Mouse (Mus musculus) liver, embryonic 11.5 days (tissue): ENCODE data around the gene Tatdn2. TPM values are rescaled to one million over a fixed set of nuclear protein-coding genes. Genes with fewer than 3 reads are reported as not detected.
A peak's percentile ranks its signal among the peaks of the same experiment; 100 is the strongest.
"Not testable (repeated sequence)": the region's sequence is repeated elsewhere in the genome, so short reads cannot be mapped to it uniquely, and the experiment has no call there.

ENCODE experiments used
- ATAC-seq: fragments of 200-750 bp; cut with Nextera tagmentation; replicated peaks from 2 replicates; pipeline ENCODE4 v1.8.0; 2017; ENCODE audit warnings: moderate number of reproducible peaks, mild to moderate bottlenecking, moderate TSS enrichment, moderate library complexity; ENCODE audit not compliant: low FRiP score
- DNase-seq: peaks from one replicate; pipeline ENCODE4 v3.0.0-alpha.2; 2017; ENCODE audit warnings: low spot score
- H3K27ac ChIP-seq: fragments of 300-500 bp; sonication (generic); 2 replicates; pipeline ENCODE4 v1.5.1; 2014; ENCODE audit warnings: mild to moderate bottlenecking, low read depth, low read length, control low read depth
- H3K27me3 ChIP-seq: fragments of 300-500 bp; sonication (generic); replicated peaks from 2 replicates; pipeline ENCODE4 v1.6.1; 2014; ENCODE audit warnings: low read length, mixed read lengths; ENCODE audit not compliant: control insufficient read depth, insufficient read depth
- H3K36me3 ChIP-seq: fragments of 300-500 bp; sonication (generic); 2 replicates; pipeline ENCODE4 v1.6.1; 2014; ENCODE audit warnings: mild to moderate bottlenecking, low read length, moderate library complexity, mixed read lengths; ENCODE audit not compliant: control insufficient read depth, insufficient read depth
- H3K4me1 ChIP-seq: fragments of 300-500 bp; sonication (generic); replicated peaks from 2 replicates; pipeline ENCODE4 v1.6.1; 2014; ENCODE audit warnings: low read length, mixed read lengths; ENCODE audit not compliant: control insufficient read depth, insufficient read depth
- H3K4me2 ChIP-seq: fragments of 300-500 bp; sonication (generic); 2 replicates; pipeline ENCODE4 v1.6.1; 2014; ENCODE audit warnings: mild to moderate bottlenecking, control low read depth, moderate library complexity
- H3K4me3 ChIP-seq: fragments of 300-500 bp; sonication (generic); 2 replicates; pipeline ENCODE4 v1.5.1; 2014; ENCODE audit warnings: low read depth, low read length, control low read depth
- H3K9ac ChIP-seq: fragments of 300-500 bp; sonication (generic); 2 replicates; pipeline ENCODE4 v1.6.1; 2014; ENCODE audit warnings: low read depth, low read length, control low read depth
- H3K9me3 ChIP-seq: fragments of 300-500 bp; sonication (generic); 2 replicates; pipeline ENCODE4 v1.6.1; 2016; ENCODE audit warnings: low read length, inconsistent platforms, mixed read lengths; ENCODE audit not compliant: control insufficient read depth
- WGBS: fragments of 180-500 bp; shearing (Covaris S2); extraction: QIAGEN DNeasy Blood & Tissue Kit; methylation state at CpG from one replicate; pipeline ENCODE4 v1.1.7; 2014; 5-methylcytosine and 5-hydroxymethylcytosine counted together
- polyA plus RNA-seq: library from polyadenylated mRNA; unstranded; fragments of >200 nt; fragmentation: Nextera tagmentation; extraction: Ambion mirVana; gene quantifications from 2 replicates; pipeline ENCODE4 v1.2.1, GENCODE M21; 2014

Gene Tatdn2
- polyA plus RNA-seq, 1 experiment from 2014 or later, result 1.2 TPM

- 70% methylated on average over 5 of the region's 5 CpGs for WGBS
- Histone ChIP-seq H3K27ac (no peak overlapping the region), H3K4me3 (peak overlapping the region; percentile 17; the same call in 1 of the 2 replicates)
These were observed 4.2 kb upstream of the Tatdn2 start for GRCm38 (mm10) chr6:113692661-113693133.

GRCm38 (mm10) chr6:113693377-113693776 lies 3.5 kb upstream of the Tatdn2 start:
- Histone ChIP-seq H3K9me3 (no peaks in the 10 kb centered on the region), H3K9ac (peak overlapping the region; percentile 25; the same call in 1 of the 2 replicates), H3K27me3 (no peaks in the 10 kb centered on the region), H3K4me3 (no peak overlapping the region), H3K4me2 (peak overlapping the region; percentile 67), H3K36me3 (peaks cover 2% of the 10 kb centered on the region; the same call in 1 of the 2 replicates), H3K4me1 (peaks cover 54% of the 10 kb centered on the region), H3K27ac (0 out of 2 replicates have a peak overlapping the region, but pooled peaks have one; percentile 38)
- WGBS, result 69% methylated on average over 5 of the region's 5 CpGs
- no peak for ATAC-seq
- DNase-seq, result no peak

More at GRCm38 (mm10) chr6:113692661-113693133, 4.2 kb upstream of the Tatdn2 start:
- Histone ChIP-seq H3K4me1 (peaks cover 51% of the 10 kb centered on the region), H3K27me3 (no peaks in the 10 kb centered on the region), H3K4me2 (peak overlapping the region; percentile 67), H3K36me3 (peaks cover 2% of the 10 kb centered on the region; the same call in 1 of the 2 replicates), H3K9me3 (no peaks in the 10 kb centered on the region), H3K9ac (no peak overlapping the region)
- no peak for ATAC-seq
- no peak for DNase-seq

- Histone ChIP-seq H3K4me1 (peaks cover 54% of the 10 kb centered on the region), H3K9me3 (no peaks in the 10 kb centered on the region), H3K4me2 (peak overlapping the region; percentile 98; the same call in 1 of the 2 replicates), H3K27me3 (no peaks in the 10 kb centered on the region), H3K4me3 (no peak overlapping the region), H3K36me3 (peaks cover 4% of the 10 kb centered on the region; the same call in 1 of the 2 replicates), H3K9ac (no peak overlapping the region; the same call in 1 of the 2 replicates), H3K27ac (peak overlapping the region; percentile 97; the same call in 1 of the 2 replicates)
- WGBS, result 33% methylated on average over 1 of the region's 1 CpGs
- DNase-seq (no peak), ATAC-seq (no peak)
These were observed 1.6 kb upstream of the Tatdn2 start for GRCm38 (mm10) chr6:113695203-113695602.

GRCm38 (mm10) chr6:113695766-113696355 lies 989 bp upstream of the Tatdn2 start:
- H3K4me3 ChIP-seq, result peak overlapping the region; percentile 93
- H3K36me3 ChIP-seq, result peaks cover 8% of the 10 kb centered on the region; the same call in 1 of the 2 replicates
- H3K9me3 ChIP-seq, result no peaks in the 10 kb centered on the region
- peaks cover 54% of the 10 kb centered on the region for H3K4me1 ChIP-seq
- no peaks in the 10 kb centered on the region for H3K27me3 ChIP-seq
- ATAC-seq (no peak), DNase-seq (no peak)
- H3K27ac ChIP-seq, result peak overlapping the region; percentile 97
- H3K4me2 ChIP-seq, result peak overlapping the region; percentile 98
- H3K9ac ChIP-seq, result peak overlapping the region; percentile 66
- WGBS, result 35% methylated on average over 4 of the region's 4 CpGs

- peak overlapping the region; percentile 98 for H3K4me2 ChIP-seq
- peak overlapping the region; percentile 93 for H3K4me3 ChIP-seq
- H3K4me1 ChIP-seq, result peaks cover 45% of the 10 kb centered on the region
- WGBS, result under 1% methylated on average over 107 of the region's 113 CpGs
- peaks cover 19% of the 10 kb centered on the region for H3K36me3 ChIP-seq
- H3K27ac ChIP-seq, result peak overlapping the region; percentile 97
- DNase-seq (peak; percentile 59), ATAC-seq (no peak; the same call in 1 of the 2 replicates)
- H3K9me3 ChIP-seq, result no peaks in the 10 kb centered on the region
- H3K9ac ChIP-seq, result peak overlapping the region; percentile 90
- H3K27me3 ChIP-seq, result no peaks in the 10 kb centered on the region
These were observed 664 bp downstream of the Tatdn2 start for GRCm38 (mm10) chr6:113697222-113698205.

GRCm38 (mm10) chr6:113712718-113713117 lies 15.9 kb downstream of the Tatdn2 start:
- Histone ChIP-seq H3K9ac (no peak overlapping the region), H3K27ac (no peak overlapping the region), H3K4me3 (no peak overlapping the region), H3K9me3 (no peaks in the 10 kb centered on the region), H3K36me3 (peaks cover 72% of the 10 kb centered on the region), H3K27me3 (no peaks in the 10 kb centered on the region), H3K4me2 (no peak overlapping the region), H3K4me1 (peaks cover 2% of the 10 kb centered on the region; the same call in 1 of the 2 replicates)
- ATAC-seq (no peak), DNase-seq (no peak)
- WGBS, result 90% methylated on average over 3 of the region's 3 CpGs

- not testable (repeated sequence) for ATAC-seq, DNase-seq, H3K4me2 ChIP-seq, H3K9me3 ChIP-seq, H3K27me3 ChIP-seq, H3K4me1 ChIP-seq, H3K4me3 ChIP-seq, H3K27ac ChIP-seq, H3K9ac ChIP-seq
- H3K36me3 ChIP-seq, result peaks cover 71% of the 10 kb centered on the region
- 91% methylated on average over 5 of the region's 5 CpGs for WGBS
These were observed 16.5 kb downstream of the Tatdn2 start for GRCm38 (mm10) chr6:113713389-113713788.

GRCm38 (mm10) chr6:113714276-113714675 lies 17.4 kb downstream of the Tatdn2 start:
- no peak overlapping the region for H3K4me3 ChIP-seq
- no peak overlapping the region for H3K9ac ChIP-seq
- ATAC-seq, result no peak
- H3K27me3 ChIP-seq, result no peaks in the 10 kb centered on the region
- WGBS, result 74% methylated on average over 2 of the region's 2 CpGs
- peaks cover 2% of the 10 kb centered on the region; the same call in 1 of the 2 replicates for H3K4me1 ChIP-seq
- peaks cover 68% of the 10 kb centered on the region for H3K36me3 ChIP-seq
- H3K4me2 ChIP-seq, result no peak overlapping the region
- H3K9me3 ChIP-seq, result no peaks in the 10 kb centered on the region
- H3K27ac ChIP-seq, result no peak overlapping the region
- no peak for DNase-seq
